Mouse (Mus musculus) layer of hippocampus, adult 11-12 months (tissue): ENCODE measurements around the gene Pmm1.

ENCODE experiments used
- DNase-seq: peaks from one replicate; pipeline ENCODE4 v3.0.0; 2022; ENCODE audit warnings: low spot score

Gene Pmm1

DNA sequence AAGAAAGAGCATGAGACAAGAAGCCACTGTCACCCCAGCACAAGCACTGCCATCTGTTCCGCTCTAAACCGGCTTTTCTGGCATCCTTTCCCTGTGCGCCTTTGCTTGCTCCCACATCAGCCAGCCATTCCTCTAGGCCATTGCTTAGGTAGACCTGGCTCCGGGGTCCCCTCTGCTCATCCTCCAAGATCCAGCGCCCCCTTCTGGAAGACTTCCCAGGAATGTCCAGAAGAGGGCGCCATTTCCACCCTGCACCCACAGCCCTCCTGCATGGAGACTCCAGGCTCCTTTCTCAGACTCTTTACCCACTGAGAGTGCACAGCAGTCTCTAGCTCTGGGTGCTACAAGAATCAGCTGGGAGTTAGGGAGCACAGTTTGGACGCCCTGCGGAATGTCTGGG, 4.3 kb downstream of the Pmm1 start:
- DNase-seq, result peak; percentile 65

DNA sequence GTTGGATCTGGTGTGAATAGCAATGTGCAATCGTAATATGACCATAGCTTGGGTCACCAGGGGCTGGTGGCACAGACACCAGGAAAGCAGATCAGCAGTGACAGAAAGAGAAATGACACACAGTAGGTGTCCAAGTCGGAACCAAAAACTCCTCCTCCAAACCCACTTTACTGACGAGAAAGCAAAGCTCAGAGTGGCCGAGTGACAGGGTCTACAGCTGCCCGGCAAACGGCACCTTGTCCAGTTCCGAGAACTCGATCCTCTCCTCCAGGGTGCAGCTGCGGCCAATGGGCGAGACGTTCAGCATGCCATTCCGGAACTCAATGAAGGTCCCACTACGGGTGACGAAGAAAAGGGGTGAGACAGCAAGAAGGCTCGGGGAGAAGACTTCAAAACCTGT, 5.3 kb downstream of the Pmm1 start:
- DNase-seq, result no peak

DNA sequence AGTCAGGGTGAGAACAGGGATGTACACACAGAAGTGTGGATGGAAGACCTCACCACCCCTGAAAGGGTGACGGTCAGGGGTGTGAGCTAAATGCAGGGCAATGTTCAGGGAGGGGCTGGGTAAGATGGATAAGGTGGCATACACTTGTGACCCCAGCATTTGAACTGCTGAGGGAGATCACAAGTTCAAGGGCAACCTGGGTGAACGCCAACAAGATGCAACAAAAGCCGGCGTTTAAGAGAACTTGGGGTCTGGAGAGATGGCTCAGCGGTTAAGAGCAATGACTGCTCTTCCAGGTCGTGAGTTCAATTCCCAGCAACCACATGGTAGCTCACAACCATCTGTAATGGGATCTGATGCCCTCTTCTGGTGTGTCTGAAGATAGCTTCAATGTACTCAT, 6.0 kb downstream of the Pmm1 start:
- DNase-seq, result no peak

DNA sequence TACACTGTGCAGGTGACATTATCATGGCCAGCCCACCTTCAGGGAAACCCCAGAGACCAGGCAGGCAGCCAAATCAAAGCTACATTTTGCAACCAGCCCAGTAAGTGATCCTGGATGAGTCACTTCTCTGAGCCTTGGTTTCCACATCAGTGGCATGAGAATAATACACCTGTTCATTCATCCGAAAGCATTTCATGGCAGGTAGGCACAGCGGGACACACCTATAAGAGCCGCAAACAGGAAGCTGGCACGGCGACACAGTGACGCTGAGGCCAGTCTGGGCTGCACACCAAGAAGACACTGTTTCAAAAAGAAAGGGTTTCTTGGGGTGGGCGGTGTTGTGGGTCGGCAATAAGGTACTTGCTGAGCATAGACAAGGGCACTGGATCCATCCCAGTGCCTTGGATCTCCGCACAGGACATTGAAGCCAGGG, 6.6 kb downstream of the Pmm1 start:
- no peak for DNase-seq

DNA sequence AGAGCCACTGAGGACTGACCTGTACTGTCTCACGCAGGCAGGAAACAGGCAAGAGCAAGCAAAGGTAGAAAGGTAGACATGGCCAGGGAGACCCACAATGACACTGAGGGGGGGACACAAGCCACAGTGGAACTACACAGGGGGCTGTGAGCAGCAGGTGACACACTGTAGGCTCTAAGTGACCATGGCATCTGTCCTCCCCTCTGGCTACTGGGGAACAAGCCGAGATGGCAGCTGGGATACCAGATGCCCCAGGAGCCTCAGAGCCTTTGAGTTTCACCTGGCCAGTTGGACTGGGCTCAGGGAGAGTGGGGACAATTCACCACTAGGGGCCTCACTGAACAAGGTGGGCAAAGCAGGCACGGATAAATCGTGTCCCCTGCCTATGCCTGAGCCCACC, 8.4 kb downstream of the Pmm1 start:
- DNase-seq, result no peak

DNA sequence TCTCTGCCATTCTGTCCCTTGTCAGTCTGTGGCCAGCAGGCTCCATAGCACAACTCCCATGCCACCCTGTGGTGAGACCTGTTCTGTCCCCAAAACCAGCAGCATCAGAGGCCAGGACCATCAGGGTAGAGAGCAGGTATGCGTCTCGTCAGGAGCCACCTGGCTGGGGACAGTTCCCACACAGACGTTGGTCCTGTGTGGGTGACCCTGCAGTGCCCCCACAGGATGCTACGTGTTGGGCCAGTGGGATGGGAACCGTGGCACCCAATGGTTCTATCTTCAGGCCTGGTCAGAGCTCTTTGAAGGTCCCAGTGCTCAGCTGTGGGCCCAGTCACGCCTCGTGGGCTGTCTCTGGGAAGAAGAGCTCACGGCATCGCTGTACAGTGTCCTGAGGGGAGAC, 9.6 kb downstream of the Pmm1 start:
- no peak for DNase-seq

DNA sequence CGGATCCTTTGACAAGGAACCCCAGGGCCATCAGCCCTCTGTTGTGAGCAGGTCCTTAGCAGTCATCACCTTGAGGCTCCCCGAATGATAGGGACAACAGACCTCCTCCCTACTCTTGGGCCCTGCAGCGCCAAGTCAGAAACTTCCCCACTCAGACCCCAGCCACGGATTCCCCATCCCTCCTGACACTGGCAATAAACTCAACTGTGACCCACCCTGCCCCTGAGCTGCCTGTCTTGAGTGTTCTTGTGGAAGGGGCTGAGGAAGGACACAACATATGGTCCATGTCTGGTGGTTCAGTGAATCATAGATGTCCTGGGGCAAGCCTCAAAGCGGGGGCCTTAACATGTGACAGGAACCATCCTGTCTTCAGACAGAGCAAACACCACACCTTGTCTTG, 10.0 kb downstream of the Pmm1 start:
- no peak for DNase-seq

DNA sequence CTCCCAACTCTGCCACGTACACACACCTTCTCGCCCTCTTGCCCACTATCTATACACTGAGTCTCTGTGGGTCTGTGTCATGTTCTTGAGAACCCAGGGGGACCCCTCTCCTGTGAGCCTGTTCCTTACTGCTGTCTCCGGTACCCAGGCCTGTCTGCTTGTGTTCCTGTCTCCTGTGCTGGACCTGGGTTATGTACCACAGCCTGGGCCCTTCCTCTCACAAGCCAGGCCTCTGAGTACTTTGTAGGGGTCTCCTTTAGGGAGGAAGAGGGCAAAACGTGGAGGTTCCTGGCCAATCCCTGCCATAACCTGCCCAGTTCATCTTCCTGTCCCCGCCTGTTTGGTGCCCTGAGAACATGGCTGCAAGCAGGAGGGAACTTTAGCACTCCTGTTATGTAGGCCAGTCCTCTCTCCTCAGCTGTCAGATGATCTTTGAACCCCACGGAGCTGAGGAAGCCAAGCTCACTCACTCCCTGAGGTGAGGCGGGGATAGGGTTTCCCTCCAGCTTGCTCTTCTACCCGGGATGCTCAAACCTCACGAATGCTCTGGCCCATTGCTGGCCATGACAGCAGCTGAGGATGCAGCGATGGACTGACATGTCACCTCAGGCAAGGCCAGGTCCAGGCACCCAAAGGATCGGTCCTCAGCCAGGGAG, 11.1 kb downstream of the Pmm1 start:
- no peak for DNase-seq

DNA sequence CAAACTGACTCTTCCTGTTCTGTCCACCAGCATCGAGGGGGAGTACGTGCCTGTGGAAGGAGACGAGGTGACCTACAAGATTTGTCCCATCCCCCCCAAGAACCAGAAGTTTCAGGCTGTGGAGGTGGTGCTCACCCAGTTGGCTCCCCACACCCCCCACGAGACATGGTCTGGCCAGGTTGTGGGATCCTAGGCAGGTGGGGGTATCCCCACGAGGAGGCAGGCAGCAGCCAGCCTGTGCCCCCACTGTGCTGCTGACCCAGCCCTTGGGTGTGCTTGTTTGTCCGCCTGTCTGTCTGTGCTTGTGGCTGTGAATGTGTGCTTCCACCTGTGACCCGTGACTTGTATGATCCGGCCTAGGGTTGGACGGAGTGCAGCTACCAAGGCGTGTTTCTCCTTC, 11.7 kb downstream of the Pmm1 start:
- no peak for DNase-seq

DNA sequence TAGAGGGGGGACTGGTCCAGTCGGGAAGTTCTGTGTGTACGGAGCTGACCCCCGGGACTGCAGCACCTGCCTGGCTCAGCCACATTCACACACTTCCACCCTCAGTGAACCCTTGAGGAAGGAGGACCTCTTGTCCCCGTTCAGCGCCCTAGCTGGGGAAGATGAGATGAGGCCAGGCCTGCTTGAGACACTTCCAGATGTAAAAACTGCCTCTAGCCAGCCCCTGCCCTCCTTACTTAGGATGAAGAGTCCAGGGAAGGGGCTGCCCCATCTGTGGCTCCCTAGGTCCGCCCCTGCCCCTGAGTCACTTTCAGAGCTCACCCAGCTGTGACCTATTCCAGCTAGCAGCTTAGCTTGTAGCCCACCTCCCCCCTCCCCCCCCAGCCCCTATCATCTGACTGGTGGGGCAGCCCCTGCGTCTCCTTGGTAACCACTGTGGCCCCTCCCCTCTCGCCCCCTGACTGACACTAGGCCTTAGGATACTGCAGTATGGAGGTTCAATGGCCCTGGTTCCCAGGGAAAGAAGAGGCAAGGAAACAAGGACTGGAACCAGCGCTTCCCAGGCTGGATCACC, 17.5 kb downstream of the Pmm1 start:
- DNase-seq, result no peak

DNA sequence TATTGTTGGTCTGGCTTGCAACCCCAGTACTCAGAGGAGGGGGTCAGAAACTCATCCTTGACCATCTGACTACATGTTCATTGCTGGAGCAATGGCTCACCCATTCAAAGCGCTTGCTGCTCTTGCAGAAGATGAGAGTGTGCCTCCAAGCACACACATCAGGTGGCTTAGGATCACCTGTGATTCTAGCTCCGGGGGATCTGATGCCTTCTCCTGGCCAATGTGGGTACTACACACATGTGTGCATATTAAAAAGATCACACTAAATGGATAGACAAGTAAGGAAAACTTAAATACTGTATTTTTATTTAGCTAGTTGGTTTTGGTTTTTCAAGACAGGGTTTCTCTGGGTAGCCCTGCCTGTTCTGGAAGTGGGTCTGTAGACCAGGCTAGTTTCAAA, 19.7 kb downstream of the Pmm1 start:
- DNase-seq, result no peak

DNA sequence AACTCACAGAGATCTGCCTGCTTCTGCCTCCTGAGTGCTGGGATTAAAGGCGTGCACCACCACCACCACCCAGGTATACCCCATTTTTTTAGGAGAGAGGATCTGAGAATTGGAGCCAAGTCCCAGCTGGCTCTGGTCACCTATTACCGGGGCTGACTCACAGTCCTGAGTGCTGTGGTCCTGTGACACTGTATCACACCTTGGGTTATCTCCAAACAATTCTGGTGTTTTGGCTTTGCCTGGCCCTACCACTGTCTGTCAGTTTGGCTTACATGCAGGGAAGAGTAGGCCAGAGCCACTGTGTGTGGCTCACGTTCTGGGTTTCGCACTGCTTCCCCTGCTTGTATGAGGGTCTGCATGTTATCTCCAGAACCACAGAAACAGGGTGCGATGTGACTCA, 20.5 kb downstream of the Pmm1 start:
- DNase-seq, result no peak

DNA sequence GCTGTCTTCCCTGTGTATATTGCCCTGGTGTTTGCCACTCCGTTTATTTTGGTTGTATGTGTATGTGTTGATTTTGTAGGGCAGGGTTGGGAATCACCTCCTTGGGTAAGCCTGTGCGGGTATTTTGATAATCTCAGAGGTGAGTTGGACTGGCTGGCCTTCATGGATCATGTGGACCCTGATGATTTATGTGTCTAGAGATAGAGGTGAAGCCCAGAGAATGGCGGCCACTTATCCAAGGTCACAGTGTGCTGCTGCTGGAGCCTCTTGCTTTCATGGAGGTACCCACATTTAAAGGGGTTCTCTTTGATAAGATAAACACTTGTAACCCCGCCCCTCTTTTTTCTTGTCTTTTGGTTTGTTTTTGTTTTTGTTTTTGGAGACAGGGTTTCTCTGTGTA, 21.0 kb downstream of the Pmm1 start:
- no peak for DNase-seq

DNA sequence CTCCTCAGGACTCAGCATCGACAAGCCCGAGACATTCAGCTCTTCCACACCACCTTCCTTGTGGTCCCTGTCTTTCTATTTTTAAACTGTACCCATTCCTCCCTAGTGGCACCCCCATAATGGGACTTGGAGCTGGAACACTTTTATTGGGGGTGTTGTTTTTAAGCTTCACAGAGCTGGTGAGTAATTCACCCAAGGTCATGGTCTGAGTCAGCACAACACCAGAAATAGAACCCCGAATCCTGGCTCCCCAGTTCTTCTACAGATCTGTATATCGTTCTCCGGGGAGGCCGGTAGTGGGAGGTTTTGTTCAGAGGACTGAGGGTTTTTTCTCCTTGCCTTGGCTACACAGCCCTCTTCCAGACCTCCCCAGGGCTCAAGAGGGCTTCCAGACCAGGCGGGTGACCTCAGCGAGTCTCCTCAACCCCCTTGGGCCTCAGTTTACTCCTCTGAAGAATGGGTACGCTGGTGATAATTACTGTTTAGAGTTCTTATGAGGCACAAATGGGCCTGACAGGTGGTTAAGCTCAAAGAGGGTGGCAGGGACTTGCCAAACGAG, 21.5 kb downstream of the Pmm1 start:
- DNase-seq, result no peak

DNA sequence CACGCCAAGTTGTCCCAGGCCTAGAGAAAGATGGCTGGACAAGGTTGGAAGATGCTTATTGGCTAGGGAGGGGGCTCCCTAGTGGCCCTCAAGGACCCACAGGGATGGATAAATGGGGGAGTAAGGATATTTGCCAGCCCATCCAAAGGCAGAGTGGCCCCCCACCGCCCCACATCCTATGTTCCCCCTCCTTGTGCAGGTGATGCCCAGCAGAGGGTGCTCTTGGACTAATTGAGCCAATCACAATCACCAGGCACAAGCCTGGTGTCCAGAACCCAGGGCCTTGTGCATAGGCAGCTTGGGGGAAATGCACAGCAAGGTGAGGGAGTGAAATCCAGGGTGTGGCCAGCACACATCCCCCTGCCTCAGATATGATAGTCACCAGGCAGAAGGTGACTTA, 22.5 kb downstream of the Pmm1 start:
- DNase-seq, result no peak

DNA sequence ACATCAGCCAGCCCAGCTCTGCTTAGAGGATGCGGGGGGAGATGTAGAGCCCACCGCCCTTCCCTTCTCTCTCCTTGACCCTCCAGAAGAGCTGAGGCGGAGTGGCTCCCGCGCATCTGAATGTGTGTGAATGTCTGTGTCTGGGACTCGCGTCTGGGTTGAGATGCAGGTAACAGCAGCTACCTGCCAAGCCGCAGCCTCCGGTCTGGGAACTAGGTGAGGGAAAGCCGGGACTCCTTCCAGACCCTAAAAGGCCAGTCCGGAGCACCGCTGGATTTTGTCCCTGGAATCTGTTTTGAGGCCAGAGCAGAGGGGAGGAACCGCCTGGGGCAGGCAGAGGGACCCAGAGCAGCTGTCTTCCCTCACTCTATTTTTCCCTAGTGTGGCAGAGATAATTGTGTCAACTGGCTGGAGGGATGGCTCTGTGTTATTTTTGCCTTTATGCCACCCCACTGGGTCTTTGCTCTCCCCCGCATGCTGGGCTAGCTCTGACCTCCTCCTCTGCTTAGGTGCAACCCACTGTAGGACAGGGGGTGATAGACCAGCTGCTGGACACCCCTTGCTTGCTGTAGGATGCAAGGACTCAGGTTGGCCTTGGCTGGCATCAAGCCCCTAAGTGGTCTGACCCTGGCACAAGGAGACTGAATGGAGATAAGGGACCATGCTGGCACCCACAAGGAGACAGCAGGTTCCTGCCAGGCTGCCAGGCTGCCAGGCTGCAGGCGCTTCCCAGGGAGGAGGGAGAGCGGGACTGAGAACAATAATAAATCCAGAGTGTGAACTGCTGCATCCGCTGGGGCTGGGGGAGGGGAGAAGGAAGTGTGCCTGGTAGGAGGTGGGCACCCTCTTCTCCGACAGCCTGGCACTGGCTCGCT, 23.4 kb downstream of the Pmm1 start:
- peak; percentile 56 for DNase-seq

DNA sequence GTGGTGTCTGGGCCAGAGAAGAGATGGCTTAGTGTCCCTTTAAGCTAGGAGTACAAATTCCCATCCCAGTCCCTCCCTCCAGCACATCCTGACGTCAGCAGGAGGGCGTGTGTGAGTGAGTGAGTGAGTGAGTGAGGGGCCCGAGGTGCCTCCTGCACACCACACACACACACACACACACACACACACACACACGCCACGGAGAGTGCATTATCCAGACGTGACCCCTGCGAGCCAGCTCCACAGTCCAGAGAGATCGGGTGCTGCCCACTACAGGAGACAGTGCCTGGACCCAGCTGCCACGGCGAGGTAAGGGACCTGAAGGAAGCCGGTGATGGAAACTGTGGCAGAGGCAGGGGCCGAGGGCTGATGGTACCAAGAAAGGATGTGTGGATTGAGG, 24.1 kb downstream of the Pmm1 start, which contains the start of gene Csdc2:
Gene Csdc2, plus strand, starts transcription at position 81 of the 400 bp plus-strand sequence.
- DNase-seq, result peak; percentile 62

DNA sequence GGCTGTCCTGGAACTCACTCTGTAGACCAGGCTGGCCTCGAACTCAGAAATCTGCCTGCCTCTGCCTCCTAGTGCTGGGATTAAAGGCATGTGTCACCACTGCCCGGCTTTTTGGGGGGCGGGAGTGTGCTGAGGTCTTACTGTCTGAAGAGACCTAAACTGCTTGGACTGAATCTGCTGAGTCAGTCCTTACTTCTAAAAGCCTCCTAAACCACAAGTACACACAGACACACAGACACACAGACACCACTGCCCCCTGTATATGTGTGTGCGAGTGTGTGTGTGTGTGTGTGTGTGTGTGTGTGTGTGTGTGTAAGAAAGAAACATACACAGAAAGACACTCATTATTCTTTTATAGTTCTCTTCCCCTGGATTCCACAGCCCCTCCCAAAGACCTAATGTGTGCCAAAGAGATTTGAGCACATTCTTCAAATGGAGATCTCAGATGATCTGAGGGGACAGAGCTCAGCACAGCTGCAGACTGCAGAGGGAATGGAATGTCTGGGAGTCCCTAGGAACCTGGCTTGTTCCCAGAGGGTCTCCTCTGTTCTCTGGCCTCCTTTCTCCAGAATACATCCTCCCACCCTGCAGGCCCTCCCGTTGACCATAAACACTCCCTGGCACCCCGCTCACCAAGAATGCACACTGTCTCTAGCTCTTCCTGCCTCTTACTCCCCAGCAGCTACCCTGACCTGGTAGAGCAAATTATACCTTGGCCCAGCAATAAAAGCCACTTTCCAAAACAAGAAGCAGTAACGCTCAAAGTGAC, 24.7 kb downstream of the Pmm1 start:
- DNase-seq, result no peak

DNA sequence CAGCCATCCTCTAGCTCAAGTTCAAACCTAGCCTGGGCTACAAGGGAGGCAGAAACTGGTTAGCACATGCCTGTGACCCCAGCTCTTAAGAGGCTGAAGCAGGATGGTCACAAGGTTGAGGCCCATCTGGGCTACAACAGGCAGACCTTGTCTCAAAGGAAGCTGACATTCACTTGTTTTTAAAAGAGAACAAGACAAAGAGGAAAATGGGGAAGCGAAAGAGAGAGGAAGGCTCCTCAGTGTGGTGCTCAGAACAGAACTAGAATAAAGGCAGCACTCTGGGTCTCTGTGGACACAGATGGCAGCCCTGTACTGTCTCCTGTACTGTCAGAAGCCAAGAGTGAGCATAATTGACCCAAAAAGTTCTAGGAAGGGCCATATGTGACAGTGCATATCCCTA, 26.7 kb downstream of the Pmm1 start:
- no peak for DNase-seq

DNA sequence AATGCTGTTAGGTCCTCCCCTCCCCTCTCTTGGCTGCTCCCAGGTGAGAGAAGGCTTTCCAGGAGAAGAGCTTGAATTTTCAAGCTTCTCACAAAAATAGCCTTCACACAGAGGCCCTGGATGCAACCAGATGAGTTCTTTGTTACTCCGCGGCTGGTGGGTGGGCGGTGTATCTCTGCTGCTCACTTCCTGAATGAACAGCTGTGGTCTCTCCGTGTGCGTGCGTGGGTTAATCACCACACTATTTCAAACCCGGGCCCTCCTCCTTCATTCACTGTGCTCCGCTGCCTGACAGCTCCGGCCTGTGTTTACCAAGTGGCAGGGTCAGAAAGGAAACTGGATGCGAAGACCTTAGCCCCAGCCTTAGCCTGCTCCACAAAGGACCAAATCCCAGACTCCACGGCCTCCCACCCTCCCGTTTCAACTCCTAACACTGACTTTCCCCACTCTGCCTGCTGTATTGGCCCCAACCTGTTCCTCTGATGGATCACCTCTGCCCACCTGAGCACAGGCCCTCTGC, 27.7 kb downstream of the Pmm1 start:
- peak; percentile 70 for DNase-seq

DNA sequence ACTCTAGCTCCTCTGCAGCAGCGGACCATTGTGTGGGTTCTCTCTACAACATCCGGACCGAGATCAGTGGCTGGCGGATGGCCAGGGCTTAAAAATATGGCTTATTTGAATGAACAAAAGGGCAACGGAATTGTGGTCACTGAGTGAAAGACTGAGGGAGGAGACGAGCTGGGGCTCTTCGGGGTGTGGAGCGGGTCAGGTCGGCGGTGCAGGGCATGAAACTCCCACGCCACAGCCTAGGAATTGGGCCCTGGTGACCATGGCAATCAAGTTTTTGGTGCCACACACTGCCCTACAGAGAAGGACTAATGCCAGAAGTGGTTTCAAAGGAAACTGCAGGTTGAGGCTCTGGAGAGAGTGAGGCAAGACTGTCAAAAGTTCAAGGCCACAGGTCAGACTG, 32.5 kb downstream of the Pmm1 start:
- peak; percentile 64 for DNase-seq

DNA sequence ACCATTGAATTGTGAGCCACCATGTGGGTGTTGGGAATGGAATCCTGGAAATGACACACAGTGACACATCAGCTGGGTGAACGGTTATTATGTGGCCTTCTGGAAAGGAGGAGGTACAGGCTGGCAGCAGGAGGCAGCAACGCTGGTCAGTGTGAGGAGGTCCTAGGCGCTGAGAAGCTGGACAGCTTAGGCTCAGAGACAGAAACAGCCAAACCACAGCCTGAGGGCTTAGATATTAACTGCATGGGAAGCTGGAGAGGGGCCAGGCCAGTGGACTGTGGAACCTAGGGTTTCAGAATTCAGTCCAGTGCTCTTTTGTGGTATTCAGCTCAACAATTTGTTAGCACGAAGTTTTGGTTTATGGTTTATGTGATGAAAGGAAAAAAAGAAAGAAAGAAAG, 33.0 kb downstream of the Pmm1 start:
- no peak for DNase-seq
